Mouse (Mus musculus) lung, postnatal 14 days (tissue): ENCODE measurements around the gene Ntf5.
"Not testable (repeated sequence)": the region's sequence is repeated elsewhere in the genome, so short reads cannot be mapped to it uniquely, and the experiment has no call there.

Experiments
- DNase-seq: peaks from one replicate; pipeline ENCODE4 v3.0.0; 2021

The Ntf5 gene

GRCm38 (mm10) chr7:45413113-45413863 is at the start of gene Ntf5:
Ntf5 (plus strand) TSS chr7:45413695.
- DNase-seq, result peak; percentile 26

GRCm38 (mm10) chr7:45363983-45364382 is 49.5 kb upstream of the Ntf5 start:
- DNase-seq, result no peak

GRCm38 (mm10) chr7:45365742-45366651 is 47.5 kb upstream of the Ntf5 start:
- DNase-seq, result peak; percentile 57

GRCm38 (mm10) chr7:45366652-45367019 is 46.9 kb upstream of the Ntf5 start, which contains the start of gene Ppfia3:
Ppfia3 (minus strand) TSS chr7:45367019.
- no peak for DNase-seq

- DNase-seq, result peak; percentile 98
Observed at GRCm38 (mm10) chr7:45367020-45367880, 46.2 kb upstream of the Ntf5 start.

GRCm38 (mm10) chr7:45368178-45368577 is 45.3 kb upstream of the Ntf5 start:
- DNase-seq, result no peak

GRCm38 (mm10) chr7:45369022-45369745 is 44.3 kb upstream of the Ntf5 start:
- DNase-seq, result no peak

- no peak for DNase-seq
Observed at GRCm38 (mm10) chr7:45369836-45370474, 43.5 kb upstream of the Ntf5 start.

- DNase-seq, result peak; percentile 85
Observed at GRCm38 (mm10) chr7:45370475-45371311, 42.8 kb upstream of the Ntf5 start, which contains the start of gene Lin7b. Lin7b (minus strand) TSS chr7:45370583.

GRCm38 (mm10) chr7:45372371-45372770 is 41.1 kb upstream of the Ntf5 start:
- DNase-seq, result no peak

GRCm38 (mm10) chr7:45374620-45375019 is 38.9 kb upstream of the Ntf5 start:
- DNase-seq, result no peak

- DNase-seq, result no peak
Observed at GRCm38 (mm10) chr7:45376057-45376456, 37.4 kb upstream of the Ntf5 start.

- DNase-seq, result no peak
Observed at GRCm38 (mm10) chr7:45386077-45386476, 27.4 kb upstream of the Ntf5 start.

GRCm38 (mm10) chr7:45395129-45395541 is 18.4 kb upstream of the Ntf5 start:
- DNase-seq, result no peak

- DNase-seq, result peak; percentile 100
Observed at GRCm38 (mm10) chr7:45395578-45396336, 17.7 kb upstream of the Ntf5 start, which contains the start of gene Snrnp70. Snrnp70 (minus strand) TSS chr7:45395742.

GRCm38 (mm10) chr7:45396337-45396775 is 17.1 kb upstream of the Ntf5 start:
- not testable (repeated sequence) for DNase-seq

GRCm38 (mm10) chr7:45396787-45397186 is 16.7 kb upstream of the Ntf5 start:
- no peak for DNase-seq

- DNase-seq, result no peak
Observed at GRCm38 (mm10) chr7:45401521-45402085, 11.9 kb upstream of the Ntf5 start.
